Mouse (Mus musculus) right cerebral cortex, postnatal 36 days (tissue): ENCODE data around the gene Josd1.
A peak's percentile ranks its signal among the peaks of the same experiment; 100 is the strongest.

Experiments
- DNase-seq, 2 experiments: peaks; one replicate each; pipeline ENCODE4 v3.0.0; 2022; ENCODE audit warnings: low spot score in 2 of 2, mixed read lengths in 1 of 2

The Josd1 gene

GRCm38 (mm10) chr15:79658531-79659375 is 29.0 kb downstream of the Josd1 start, which contains the start of the genes Fam227a and Cby1:
Fam227a (minus strand) TSS chr15:79658956.
Cby1 (plus strand) TSS chr15:79659199.
- DNase-seq, result peak; percentile 90 to 94

- peak; percentile 78 to 79 for DNase-seq
These were observed 29.7 kb downstream of the Josd1 start for GRCm38 (mm10) chr15:79657837-79658530.

GRCm38 (mm10) chr15:79656451-79656850 is 31.3 kb downstream of the Josd1 start:
- peak; percentile 34 to 44 for DNase-seq

GRCm38 (mm10) chr15:79651481-79651880 is 36.2 kb downstream of the Josd1 start:
- DNase-seq, result no peak

GRCm38 (mm10) chr15:79650569-79650968 is 37.1 kb downstream of the Josd1 start:
- no peak for DNase-seq

GRCm38 (mm10) chr15:79648130-79648529 is 39.6 kb downstream of the Josd1 start:
- DNase-seq, result peak in 1 of 2 experiments; percentile 37

- DNase-seq, result no peak
These were observed 42.2 kb downstream of the Josd1 start for GRCm38 (mm10) chr15:79645483-79645882.

- DNase-seq, result peak; percentile 35 to 41
These were observed 46.4 kb downstream of the Josd1 start for GRCm38 (mm10) chr15:79641135-79641817.

- no peak for DNase-seq
These were observed 57.2 kb downstream of the Josd1 start for GRCm38 (mm10) chr15:79630471-79630870.
